Mouse (Mus musculus): ENCODE measurements around the gene Rbm6. TPM values are rescaled to one million over a fixed set of nuclear protein-coding genes. Genes with fewer than 3 reads are reported as not detected.
A peak's percentile ranks its signal among the peaks of the same experiment; 100 is the strongest.

Gene Rbm6
- polyA plus RNA-seq, 1 experiment: 53.1 TPM

GRCm38 (mm10) chr9:107750378-107750777 is 122.7 kb downstream of the Rbm6 start:
- DNase-seq (ENCODE audit: low spot score): no peak

DNA sequence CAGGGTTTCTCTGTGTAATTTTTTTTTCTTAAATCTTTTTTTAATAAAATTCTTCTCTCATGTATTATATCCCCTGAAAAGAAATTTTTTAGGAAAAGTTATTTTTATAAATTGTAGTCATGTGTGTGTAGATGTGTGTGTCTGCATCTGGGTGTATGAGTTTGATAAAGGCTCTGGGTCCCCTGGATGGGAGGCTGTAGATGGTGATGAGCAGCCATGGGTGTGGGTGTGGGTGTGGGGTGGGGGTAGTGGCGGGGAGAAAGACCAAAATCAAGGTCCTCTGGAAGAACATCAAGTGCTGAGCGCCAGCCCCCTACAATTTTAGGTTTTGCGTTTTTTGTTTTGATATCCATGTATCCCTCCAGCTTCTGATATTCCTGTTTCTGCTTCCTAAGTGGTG is 125.0 kb downstream of the Rbm6 start:
- no peak for DNase-seq (ENCODE audit: low spot score)

- no peak for DNase-seq (ENCODE audit: low spot score)
Observed at GRCm38 (mm10) chr9:107747310-107747709, 125.7 kb downstream of the Rbm6 start.

DNA sequence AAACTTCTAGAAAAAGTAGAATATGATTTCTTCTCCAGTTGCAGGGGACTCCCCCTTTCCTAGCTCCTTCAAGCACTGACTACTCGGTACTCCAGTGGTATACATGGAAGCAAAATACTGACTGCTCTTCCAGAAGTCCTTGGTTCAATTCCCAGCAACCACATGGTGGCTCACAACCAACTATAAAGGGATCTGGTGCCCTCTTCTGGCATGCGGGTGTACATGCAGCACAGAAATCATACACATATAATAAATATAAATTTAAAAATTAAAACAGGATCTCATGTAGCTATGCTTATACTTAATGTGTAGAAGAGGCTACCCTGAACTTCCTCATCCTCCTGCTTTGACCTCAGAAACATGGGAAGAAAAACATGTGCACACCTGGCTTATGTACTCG is 126.4 kb downstream of the Rbm6 start:
- no peak for DNase-seq (ENCODE audit: low spot score)

DNA sequence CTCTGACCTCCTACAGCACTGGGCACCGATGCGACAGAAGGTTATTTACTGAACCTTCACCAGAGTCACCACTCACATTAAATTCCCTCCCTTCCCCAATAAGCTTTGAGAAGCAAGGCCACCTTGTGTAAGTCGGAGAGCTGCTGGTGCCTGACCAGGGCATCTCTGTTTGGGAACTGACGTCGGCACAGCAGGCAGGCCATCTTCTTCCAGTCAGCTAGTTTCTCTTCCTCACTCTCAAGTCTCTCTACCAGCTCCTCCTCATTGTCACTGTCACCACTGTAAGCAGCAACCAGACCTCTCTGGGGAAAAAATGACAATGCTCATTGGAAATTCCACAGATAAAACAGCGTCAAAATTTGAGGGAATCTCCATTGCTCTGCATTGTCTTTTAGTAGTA is 129.0 kb downstream of the Rbm6 start:
- DNase-seq (ENCODE audit: low spot score): no peak

GRCm38 (mm10) chr9:107738841-107739202 is 134.2 kb downstream of the Rbm6 start:
- no peak for DNase-seq (ENCODE audit: low spot score)

DNA sequence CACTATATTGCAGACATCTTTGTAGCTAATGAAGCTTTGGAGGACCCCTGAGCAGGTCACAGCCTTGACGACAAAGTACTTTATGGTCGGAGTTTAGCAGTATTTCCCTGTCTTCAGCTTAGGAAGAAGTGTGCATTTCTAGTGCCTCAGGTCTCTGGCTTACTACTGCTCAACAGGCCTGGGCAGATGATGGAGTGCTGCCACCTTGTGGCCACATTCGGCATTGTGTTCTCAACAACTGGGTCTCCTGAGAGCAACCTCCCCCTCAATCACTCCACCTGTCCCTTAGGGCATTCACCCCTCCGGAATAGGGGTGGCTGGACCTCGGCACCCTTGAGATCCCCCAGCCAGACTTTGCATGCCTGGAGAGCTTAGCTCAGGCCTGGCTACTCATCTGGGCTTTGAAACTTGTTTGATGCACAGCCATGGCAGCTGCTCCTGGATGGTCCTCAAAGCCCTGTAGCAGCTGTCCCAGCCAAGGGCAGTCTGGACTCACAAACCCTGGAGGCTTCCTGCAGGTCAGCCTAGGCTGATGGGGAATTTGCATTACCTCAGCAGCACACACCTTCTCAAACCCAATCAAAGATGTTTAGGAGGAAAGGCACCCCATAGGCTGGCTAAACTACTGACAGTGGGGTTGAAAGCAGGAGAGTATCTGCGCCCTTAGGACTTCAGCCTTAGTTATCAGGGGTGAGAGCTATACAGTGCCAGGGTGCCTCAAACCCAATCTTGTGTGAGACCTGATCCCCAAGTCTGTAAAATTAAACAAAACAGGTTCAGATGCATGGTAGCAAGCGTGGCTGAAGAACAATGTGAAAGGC is 134.8 kb downstream of the Rbm6 start:
- peak; percentile 83 for DNase-seq (ENCODE audit: low spot score)

GRCm38 (mm10) chr9:107736185-107736485 is 136.9 kb downstream of the Rbm6 start:
- DNase-seq (ENCODE audit: low spot score): no peak

DNA sequence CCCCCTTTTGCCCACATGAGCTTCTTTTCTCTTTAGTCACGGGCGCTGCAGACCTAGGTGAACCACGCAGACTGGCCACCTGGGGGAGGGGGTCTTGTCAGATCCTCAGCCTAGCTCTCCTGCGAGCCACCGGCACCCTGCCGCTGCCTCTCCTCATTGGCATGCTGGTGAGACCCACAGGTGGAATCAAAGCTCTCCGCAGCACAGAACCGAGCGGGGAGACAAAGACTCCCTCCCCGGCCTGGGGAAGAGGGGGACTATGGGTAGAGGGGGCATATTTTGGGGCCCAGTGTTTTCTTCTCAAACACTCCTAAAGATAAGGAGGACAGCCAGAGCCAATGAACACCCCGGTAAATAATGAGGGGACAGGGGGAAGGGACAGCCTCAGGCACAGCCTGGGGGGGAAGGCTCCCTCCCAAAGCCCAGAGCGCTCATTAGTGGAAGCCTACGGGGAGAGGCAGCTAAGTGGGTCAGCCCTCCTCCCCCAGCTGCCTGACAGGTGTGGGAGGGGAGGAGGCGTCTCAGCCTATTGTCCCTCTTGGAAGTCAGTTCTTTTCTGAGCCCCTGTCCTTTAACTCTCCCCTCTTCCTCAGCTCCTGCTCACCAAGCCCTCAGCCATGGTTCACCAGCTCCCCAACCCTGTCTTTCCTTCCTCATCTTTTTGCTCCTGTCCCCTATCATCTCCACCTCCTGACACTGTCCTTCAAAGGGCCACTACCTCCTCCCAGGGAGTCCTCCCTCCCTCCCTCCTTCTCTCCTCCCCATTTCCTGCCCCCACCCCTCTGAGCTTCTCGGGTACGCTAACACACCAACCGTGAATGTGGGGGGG is 137.5 kb downstream of the Rbm6 start:
- DNase-seq (ENCODE audit: low spot score): no peak

GRCm38 (mm10) chr9:107734567-107734971 is 138.5 kb downstream of the Rbm6 start:
- DNase-seq (ENCODE audit: low spot score): no peak

- DNase-seq (ENCODE audit: low spot score): no peak
Observed at GRCm38 (mm10) chr9:107729709-107730108, 143.3 kb downstream of the Rbm6 start.

GRCm38 (mm10) chr9:107728919-107729670 is 143.9 kb downstream of the Rbm6 start:
- DNase-seq (ENCODE audit: low spot score): no peak

DNA sequence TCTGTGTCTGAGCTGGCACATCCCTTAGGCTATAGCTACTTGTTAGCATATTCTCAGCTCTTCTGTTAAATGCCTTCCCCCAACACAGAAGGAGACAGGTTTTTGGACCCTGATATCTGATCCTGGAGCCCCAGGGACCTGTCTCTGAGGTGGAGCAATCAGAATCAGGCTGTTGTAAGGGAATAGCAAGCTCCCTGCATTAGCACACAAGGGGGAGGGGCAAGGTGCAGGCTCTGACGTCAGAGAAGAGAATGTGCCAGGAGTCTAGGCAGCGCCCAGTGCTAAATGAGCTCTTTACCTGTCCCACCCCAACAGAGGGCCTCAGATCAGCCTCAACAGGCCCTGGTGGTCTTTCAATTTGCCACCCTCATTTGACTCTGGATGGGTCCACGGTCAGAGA is 146.0 kb downstream of the Rbm6 start:
- no peak for DNase-seq (ENCODE audit: low spot score)

DNA sequence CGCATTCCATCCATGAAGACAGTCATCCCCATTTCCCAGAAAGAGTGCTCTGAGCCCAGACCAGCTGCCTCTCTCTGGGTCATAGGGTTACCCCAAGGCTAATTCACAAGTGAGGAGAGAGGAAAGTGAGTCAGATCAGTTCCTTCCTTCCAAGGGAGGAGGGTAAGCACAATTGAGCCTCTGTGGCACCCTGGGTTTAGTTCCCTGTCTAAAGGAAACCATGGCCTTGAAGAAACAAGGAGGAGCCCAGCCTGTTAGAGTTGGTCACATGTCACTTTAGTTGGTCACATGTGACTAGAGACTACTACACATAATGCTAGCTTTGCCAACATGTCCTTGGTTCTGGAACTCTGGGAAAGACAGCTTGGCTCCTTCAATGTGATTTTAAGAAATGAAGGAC is 148.2 kb downstream of the Rbm6 start:
- DNase-seq (ENCODE audit: low spot score): no peak

- DNase-seq (ENCODE audit: low spot score): no peak
Observed at GRCm38 (mm10) chr9:107723794-107724531, 149.1 kb downstream of the Rbm6 start.

Other genes with a start within 250 kb of the Rbm6 start
- gene Gnai2, start 237.9 kb downstream of the Rbm6 start, polyA plus RNA-seq (2012; rRNA removed): 449 and 465 TPM in 2 replicates
- 0.44 and 0.45 TPM in 2 replicates for gene Slc38a3, start 203.7 kb downstream of the Rbm6 start, polyA plus RNA-seq (2012; rRNA removed)
- gene Gnat1, start 193.5 kb downstream of the Rbm6 start, polyA plus RNA-seq (2012; rRNA removed): 0.06 TPM in 1 of 2 replicates, not detected in the other
- gene Sema3f, start 162.8 kb downstream of the Rbm6 start, polyA plus RNA-seq (2012; rRNA removed): 110 and 111 TPM in 2 replicates
- 105 and 116 TPM in 2 replicates for gene Rbm5, start 102.2 kb downstream of the Rbm6 start, polyA plus RNA-seq (2012; rRNA removed)
- gene Mon1a, start 14.9 kb upstream of the Rbm6 start, polyA plus RNA-seq (2012; rRNA removed): 33.2 and 35.4 TPM in 2 replicates
- gene Mst1r, start 33.6 kb upstream of the Rbm6 start, polyA plus RNA-seq (2012; rRNA removed): 39.2 and 55.3 TPM in 2 replicates
- gene Actl11, start 55.2 kb upstream of the Rbm6 start, polyA plus RNA-seq (2012; rRNA removed): not detected in 2 replicates
- 0.12 and 0.15 TPM in 2 replicates for gene Camkv, start 62.4 kb upstream of the Rbm6 start, polyA plus RNA-seq (2012; rRNA removed)
- gene Traip, start 76.9 kb upstream of the Rbm6 start, polyA plus RNA-seq (2012; rRNA removed): 0.59 and 1.1 TPM in 2 replicates
- 62.1 and 75.1 TPM in 2 replicates for gene Uba7, start 102.3 kb upstream of the Rbm6 start, polyA plus RNA-seq (2012; rRNA removed)
- gene Gm20661, start 109.8 kb upstream of the Rbm6 start, polyA plus RNA-seq (2012; rRNA removed): 0.19 and 0.39 TPM in 2 replicates
- 8.6 and 11.0 TPM in 2 replicates for gene Inka1, start 112.6 kb upstream of the Rbm6 start, polyA plus RNA-seq (2012; rRNA removed)
- gene Cdhr4, start 119.3 kb upstream of the Rbm6 start, polyA plus RNA-seq (2012; rRNA removed): 0.80 and 0.93 TPM in 2 replicates
- 2.1 and 2.5 TPM in 2 replicates for gene Gm20662, start 123.1 kb upstream of the Rbm6 start, polyA plus RNA-seq (2012; rRNA removed)
- gene Ip6k1, start 129.3 kb upstream of the Rbm6 start, polyA plus RNA-seq (2012; rRNA removed): 84.3 and 90.7 TPM in 2 replicates
- 18.8 and 23.9 TPM in 2 replicates for gene Gmppb, start 176.0 kb upstream of the Rbm6 start, polyA plus RNA-seq (2012; rRNA removed)
- 2.3 and 2.6 TPM in 2 replicates for gene Amigo3, start 179.9 kb upstream of the Rbm6 start, polyA plus RNA-seq (2012; rRNA removed)
- gene Mst1, start 207.2 kb upstream of the Rbm6 start, polyA plus RNA-seq (2012; rRNA removed): 5.6 and 6.2 TPM in 2 replicates
- 54.6 and 60.6 TPM in 2 replicates for gene Rnf123, start 210.1 kb upstream of the Rbm6 start, polyA plus RNA-seq (2012; rRNA removed)
- 58.4 and 64.1 TPM in 2 replicates for gene Apeh, start 221.4 kb upstream of the Rbm6 start, polyA plus RNA-seq (2012; rRNA removed)